Mouse (Mus musculus) macrophage (primary cell): ENCODE results near the gene Scamp2. TPM values are rescaled to one million over a fixed set of nuclear protein-coding genes. Genes with fewer than 3 reads are reported as not detected.

Experiments used
- H3K27ac ChIP-seq: fragments of 350-480 bp; formaldehyde crosslinking; 2 replicates; pipeline ENCODE4 v1.9.0; 2021
- H3K36me3 ChIP-seq: fragments of 350-480 bp; formaldehyde crosslinking; 2 replicates; pipeline ENCODE4 v1.9.0; 2021; ENCODE audit errors: inconsistent target
- H3K4me3 ChIP-seq: fragments of 350-480 bp; formaldehyde crosslinking; 2 replicates; pipeline ENCODE4 v1.9.0; 2021; ENCODE audit errors: inconsistent target
- H3K79me2 ChIP-seq: fragments of 350-480 bp; formaldehyde crosslinking; 2 replicates; pipeline ENCODE4 v1.9.0; 2021; ENCODE audit errors: inconsistent target
- WGBS: methylation state at CpG from one replicate; pipeline ENCODE4 v1.1.7; 2026; ENCODE audit warnings: inconsistent platforms; ENCODE audit not compliant: missing documents; 5-methylcytosine and 5-hydroxymethylcytosine counted together
- polyA plus RNA-seq: library from polyadenylated mRNA; stranded (reverse); fragments of 250-400 nt; gene quantifications from 3 replicates; pipeline ENCODE4 v1.2.4, GENCODE M21; 2018; ENCODE audit warnings: inconsistent platforms

The Scamp2 gene
- polyA plus RNA-seq, 1 experiment from 2014 or later, result 90.8 TPM

DNA sequence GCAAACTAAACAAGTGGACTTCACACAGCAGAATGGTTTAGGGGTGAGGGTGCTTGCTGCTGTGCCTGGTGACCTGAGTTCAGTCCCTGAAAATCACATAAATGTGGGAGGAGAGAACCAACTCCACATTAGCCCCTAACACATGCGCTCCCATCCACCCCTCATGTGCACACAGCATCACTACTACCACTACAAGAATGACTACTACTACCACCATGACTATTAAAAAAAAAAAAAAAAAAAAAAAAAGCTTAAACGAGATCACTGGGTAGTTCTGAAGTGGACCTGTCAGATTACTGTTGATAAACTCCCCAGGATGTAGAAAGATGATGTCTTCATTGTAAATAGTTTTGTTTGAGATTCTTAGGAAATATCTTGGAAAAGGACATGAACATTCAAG is 1.2 kb upstream of the Scamp2 start:
- WGBS, result 33% methylated on average over 1 of the region's 2 CpGs
- peak overlapping the region; percentile 77 for H3K27ac ChIP-seq

DNA sequence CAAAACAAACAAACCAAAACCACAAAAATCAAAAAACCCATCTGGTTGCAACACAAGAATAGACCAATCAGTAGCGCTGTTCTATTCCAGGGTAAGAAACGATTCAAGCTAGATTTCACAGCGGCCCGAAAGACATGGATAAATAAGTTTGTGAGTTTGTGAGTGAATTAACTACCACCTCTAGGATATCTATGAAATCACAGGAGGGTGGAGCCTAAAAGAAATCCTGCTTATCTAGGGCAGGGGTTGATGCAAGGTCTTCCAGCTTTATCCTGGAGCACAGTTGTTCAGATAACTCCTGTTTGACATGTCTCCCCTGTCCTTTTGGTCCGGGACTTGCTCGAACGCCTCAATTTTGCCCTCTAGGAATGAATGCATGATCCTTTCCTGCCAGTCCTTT is 480 bp upstream of the Scamp2 start:
- Histone ChIP-seq H3K4me3 (peak overlapping the region; percentile 67), H3K79me2 (peaks cover 35% of the 10 kb centered on the region), H3K27ac (peak overlapping the region; percentile 84), H3K36me3 (no peaks in the 10 kb centered on the region)
- WGBS, result 30% methylated on average over 7 of the region's 7 CpGs

More for the DNA sequence above, 1.2 kb upstream of the Scamp2 start:
- H3K4me3 ChIP-seq, result no peak overlapping the region
- H3K79me2 ChIP-seq, result peaks cover 28% of the 10 kb centered on the region
- no peaks in the 10 kb centered on the region for H3K36me3 ChIP-seq

DNA sequence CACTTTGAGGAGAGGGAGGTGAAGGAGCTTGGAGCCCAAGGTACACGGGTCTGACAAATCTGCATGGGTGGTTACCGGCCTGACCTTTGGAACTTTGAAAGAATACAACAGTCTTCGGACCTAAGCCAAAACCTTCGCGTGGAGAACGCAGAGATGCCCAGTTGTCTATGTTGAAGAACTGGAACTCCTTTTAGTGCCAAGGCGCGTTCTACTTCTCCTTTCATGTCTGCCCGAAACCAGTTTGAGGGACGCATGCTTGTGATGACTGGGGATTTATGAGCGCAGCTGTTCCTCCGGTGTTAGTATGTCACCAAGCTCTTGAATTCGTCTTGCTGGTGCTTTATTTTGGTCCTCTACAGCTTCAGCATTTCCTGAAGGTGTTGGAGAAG is 962 bp downstream of the Scamp2 start:
- H3K4me3 ChIP-seq, result peak overlapping the region; percentile 67
- peaks cover 2% of the 10 kb centered on the region; the same call in 1 of the 2 replicates for H3K36me3 ChIP-seq
- H3K27ac ChIP-seq, result peak overlapping the region; percentile 84
- WGBS, result 6% methylated on average over 13 of the region's 13 CpGs
- peaks cover 49% of the 10 kb centered on the region for H3K79me2 ChIP-seq

DNA sequence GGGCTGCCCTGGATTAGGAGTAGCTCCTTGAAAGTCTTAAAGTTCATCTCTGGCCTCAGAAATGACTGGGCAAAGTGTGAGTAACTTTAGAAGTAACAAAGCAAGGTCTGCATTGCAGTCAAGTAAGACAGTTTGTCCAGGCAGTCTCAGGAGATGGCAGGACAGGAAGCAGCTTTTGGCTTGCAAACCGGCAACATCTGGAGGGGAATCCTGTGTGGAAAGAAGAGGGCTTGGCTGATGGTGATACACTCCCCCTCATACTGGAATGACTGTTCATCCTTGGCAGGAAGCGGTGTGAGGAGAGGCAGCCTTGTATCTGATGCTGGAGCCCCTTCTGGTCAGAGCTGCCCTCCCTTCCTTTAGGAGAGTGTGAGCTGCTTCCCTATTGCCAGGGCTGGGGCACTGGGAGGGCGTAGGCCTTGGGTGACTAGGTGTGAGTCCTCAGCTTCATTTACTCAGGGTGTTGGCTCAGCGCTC is 2.2 kb downstream of the Scamp2 start:
- Histone ChIP-seq H3K36me3 (peaks cover 12% of the 10 kb centered on the region), H3K4me3 (peak overlapping the region; percentile 67; the same call in 1 of the 2 replicates), H3K79me2 (peaks cover 62% of the 10 kb centered on the region), H3K27ac (peak overlapping the region; percentile 84)
- WGBS, result 41% methylated on average over 4 of the region's 4 CpGs

GRCm38 (mm10) chr9:57564609-57565008 is 3.9 kb downstream of the Scamp2 start:
- no peak overlapping the region for H3K4me3 ChIP-seq
- WGBS, result 95% methylated on average over 6 of the region's 6 CpGs
- H3K27ac ChIP-seq, result no peak overlapping the region
- H3K36me3 ChIP-seq, result peaks cover 29% of the 10 kb centered on the region
- H3K79me2 ChIP-seq, result peaks cover 78% of the 10 kb centered on the region

GRCm38 (mm10) chr9:57565741-57566221 is 5.0 kb downstream of the Scamp2 start:
- peaks cover 41% of the 10 kb centered on the region for H3K36me3 ChIP-seq
- 25% methylated on average over 9 of the region's 10 CpGs for WGBS
- peaks cover 90% of the 10 kb centered on the region for H3K79me2 ChIP-seq
- H3K4me3 ChIP-seq, result no peak overlapping the region
- H3K27ac ChIP-seq, result peak overlapping the region; percentile 13; the same call in 1 of the 2 replicates

DNA sequence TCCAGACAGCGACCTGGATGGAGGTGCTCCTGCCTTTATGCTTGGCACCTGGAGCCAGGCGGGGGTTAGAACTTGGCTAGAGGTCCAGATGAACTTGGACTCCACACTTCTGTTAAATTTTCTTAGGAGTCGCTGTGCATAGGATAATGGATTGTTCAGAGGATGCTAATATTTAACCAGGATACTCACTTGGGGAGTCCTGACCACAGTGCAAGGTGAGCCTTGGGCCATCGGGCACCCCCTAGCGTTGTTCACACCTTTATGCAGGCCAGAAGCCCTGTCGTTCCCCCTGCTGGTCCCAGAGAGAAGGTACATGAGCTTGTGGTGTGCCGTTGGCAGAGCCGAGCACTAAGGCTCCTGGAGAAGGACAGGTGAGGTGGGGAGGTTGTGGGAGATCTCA is 6.1 kb downstream of the Scamp2 start:
- H3K79me2 ChIP-seq, result peaks cover 100% of the 10 kb centered on the region
- H3K36me3 ChIP-seq, result peaks cover 44% of the 10 kb centered on the region
- no peak overlapping the region for H3K4me3 ChIP-seq
- WGBS, result 83% methylated on average over 7 of the region's 8 CpGs
- H3K27ac ChIP-seq, result no peak overlapping the region

GRCm38 (mm10) chr9:57568500-57568899 is 7.8 kb downstream of the Scamp2 start:
- peaks cover 100% of the 10 kb centered on the region for H3K79me2 ChIP-seq
- 100% methylated on average over 5 of the region's 6 CpGs for whole genome bisulfite sequencing
- peaks cover 58% of the 10 kb centered on the region for H3K36me3 ChIP-seq
- H3K27ac ChIP-seq, result no peak overlapping the region
- no peak overlapping the region for H3K4me3 ChIP-seq

DNA sequence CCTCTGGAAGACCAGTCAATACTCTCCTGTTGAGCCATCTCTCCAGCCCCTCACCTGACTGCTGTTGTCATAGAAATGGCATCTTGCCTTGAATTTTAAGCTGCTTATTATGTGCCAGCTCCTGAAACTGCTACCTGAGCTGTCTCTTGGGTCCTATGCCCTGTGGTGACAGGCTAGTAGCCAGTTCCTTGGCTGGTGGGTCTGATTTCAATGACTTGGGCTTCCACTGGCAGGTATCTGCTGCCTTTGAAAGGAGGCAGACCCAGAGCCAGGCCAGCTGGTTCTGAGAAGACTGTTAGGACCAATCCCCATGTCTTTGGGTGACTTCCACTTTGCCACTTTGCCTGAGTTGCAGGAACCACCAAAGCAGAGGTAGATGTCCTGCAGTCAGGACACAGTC is 13.7 kb downstream of the Scamp2 start:
- Histone ChIP-seq H3K79me2 (peaks cover 77% of the 10 kb centered on the region), H3K36me3 (peaks cover 60% of the 10 kb centered on the region), H3K27ac (no peak overlapping the region), H3K4me3 (no peak overlapping the region)

DNA sequence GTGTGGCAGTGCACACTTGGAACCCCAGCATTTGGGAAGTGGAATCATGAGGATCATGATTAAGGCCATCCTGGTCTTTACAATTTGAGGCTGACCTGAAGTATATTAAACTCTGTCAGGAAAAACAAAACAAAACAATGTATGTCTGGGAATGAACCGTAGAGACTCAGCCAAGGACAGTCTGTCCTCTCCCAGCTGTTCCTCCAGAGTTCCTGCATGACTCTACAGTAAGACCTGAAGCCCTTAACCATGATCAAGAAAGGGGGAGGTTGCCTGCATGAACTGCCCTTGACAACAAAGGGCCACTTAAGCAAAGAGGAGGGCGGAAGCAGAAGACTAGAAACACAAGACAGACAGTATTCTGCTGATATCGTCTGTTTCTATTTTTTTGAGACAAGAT is 14.8 kb downstream of the Scamp2 start:
- no peak overlapping the region for H3K27ac ChIP-seq
- WGBS, result 97% methylated on average over 3 of the region's 3 CpGs
- H3K36me3 ChIP-seq, result peaks cover 60% of the 10 kb centered on the region
- H3K79me2 ChIP-seq, result peaks cover 65% of the 10 kb centered on the region
- H3K4me3 ChIP-seq, result no peak overlapping the region

DNA sequence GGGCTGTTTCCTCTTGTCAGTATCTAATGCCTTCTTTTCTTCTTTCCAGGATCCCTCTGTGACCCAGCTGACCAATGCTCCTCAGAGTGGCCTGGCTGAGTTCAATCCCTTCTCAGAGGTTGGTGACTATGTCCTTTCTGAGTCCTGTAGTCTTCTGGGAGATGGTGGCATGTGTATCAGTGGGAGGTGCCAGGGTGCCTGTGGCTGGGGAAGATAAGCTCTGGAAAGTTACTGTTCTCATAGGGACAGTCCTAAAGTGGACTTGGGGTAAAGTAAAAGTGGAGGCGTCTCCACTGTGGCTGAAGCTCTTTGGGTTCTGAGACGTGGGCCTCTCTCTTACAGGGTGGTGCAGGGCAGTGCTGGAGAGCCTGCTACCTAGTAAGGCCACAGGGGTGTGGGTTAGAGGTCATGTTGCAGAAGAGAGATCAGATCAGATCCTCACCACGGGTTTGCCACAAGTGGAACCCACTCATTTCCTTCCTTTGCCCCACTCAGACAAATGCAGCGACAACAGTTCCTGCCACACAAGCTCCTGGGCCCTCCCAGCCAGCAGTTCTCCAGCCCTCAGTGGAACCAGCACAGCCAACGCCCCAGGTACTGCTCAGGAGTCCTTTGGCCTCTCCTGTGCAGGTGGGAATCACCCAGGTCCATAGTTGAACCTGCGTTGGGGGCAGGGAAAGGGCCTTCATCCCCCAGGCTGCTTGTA is 16.6 kb downstream of the Scamp2 start:
- H3K4me3 ChIP-seq, result no peak overlapping the region
- peaks cover 66% of the 10 kb centered on the region for H3K36me3 ChIP-seq
- H3K79me2 ChIP-seq, result peaks cover 48% of the 10 kb centered on the region; the same call in 1 of the 2 replicates
- WGBS, result 31% methylated on average over 6 of the region's 6 CpGs
- H3K27ac ChIP-seq, result peak overlapping the region; percentile 21; the same call in 1 of the 2 replicates

DNA sequence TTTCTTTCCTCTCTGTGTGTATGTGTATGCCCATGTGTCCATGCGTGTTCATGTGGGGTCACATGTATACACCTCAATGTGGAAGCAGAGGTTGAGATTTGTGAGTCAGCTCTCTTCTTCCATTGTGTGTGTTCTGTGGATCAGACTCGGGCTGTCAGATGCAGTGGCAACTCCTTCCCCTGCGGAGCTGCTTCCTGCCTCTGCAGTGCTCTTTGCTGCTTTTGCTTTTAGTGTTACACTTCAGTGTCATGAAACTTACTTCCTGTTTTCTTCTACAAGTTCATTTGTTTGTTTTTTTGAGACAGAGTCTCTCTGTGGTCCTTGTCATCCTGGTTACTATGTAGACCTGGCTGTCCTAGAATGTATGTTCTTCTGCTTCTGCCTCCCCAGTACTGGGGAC is 24.2 kb downstream of the Scamp2 start:
- peaks cover 65% of the 10 kb centered on the region for H3K36me3 ChIP-seq

DNA sequence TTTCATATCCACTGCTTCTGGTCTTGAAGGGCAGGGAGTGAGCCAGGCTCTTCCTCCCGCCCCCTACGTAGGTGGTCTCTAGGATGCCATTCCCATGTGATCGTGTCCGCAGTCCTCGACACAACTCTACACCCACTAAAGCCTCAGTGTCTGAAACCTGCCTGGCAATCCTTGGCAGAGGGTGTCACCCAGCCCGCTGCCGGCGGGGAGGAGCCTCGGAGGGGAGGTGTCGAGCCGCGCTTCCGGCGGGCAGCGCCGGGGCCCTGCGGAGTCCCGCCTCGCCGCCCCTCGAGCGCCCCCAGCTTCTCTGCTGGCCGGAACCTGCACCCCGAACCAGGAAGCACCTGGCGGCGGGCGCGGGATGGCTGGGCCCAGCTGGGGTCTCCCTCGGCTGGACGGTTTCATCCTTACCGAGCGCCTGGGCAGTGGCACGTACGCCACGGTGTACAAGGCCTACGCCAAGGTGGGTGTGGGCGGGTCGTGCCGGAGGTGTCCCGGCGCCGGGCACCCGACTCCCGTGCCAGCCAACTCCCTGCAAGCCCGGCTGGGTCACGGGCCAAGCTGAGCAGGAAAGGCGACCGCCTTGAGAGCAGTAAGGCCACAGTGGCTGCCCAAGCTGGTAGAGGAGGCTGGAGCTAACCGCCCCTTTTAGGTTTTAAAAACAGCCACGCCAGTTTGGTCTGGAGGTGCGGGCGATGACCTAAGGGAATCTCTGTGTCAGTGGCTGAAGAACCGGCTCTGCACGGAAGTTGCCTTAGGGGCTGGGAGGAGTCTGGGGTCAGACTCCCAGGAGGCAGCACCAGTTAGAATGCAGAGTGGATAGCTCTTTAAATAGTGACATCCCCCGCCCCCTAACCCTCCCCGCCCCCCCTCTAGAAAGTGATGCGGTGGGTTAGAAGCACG is 28.7 kb downstream of the Scamp2 start, which contains the start of gene Ulk3:
Ulk3 (plus strand) TSS at position 229 of the 903 bp plus-strand sequence.
- whole genome bisulfite sequencing, result 1% methylated on average over 55 of the region's 58 CpGs
- H3K79me2 ChIP-seq, result no peaks in the 10 kb centered on the region

More for the DNA sequence above, 24.2 kb downstream of the Scamp2 start:
- 80% methylated on average over 3 of the region's 3 CpGs for WGBS
- H3K4me3 ChIP-seq, result no peak overlapping the region
- H3K79me2 ChIP-seq, result no peaks in the 10 kb centered on the region
- no peak overlapping the region for H3K27ac ChIP-seq

DNA sequence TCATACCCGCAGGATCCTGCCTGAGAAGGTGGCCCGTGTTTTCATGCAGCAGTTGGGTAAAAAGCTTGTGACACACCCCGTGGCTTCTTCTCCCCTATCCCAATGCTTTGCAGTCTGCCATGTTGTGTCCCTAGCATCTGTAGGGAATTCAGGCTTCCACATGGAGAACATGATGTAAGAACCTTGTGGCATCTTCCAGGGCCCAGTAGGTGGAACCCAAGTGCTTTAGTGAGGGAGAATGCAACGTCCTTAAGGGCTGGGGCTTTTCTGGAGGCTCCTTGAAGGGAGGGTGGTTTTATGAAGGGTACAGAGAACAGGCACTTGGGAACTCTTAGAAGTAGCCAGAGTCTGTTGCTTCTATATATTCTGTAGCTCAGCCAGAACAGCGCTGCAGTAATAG is 30.0 kb downstream of the Scamp2 start:
- no peaks in the 10 kb centered on the region for H3K79me2 ChIP-seq
- no peak overlapping the region for H3K4me3 ChIP-seq
- no peak overlapping the region for H3K27ac ChIP-seq
- peaks cover 61% of the 10 kb centered on the region for H3K36me3 ChIP-seq
- WGBS, result 88% methylated on average over 5 of the region's 5 CpGs

More for the DNA sequence above, 28.7 kb downstream of the Scamp2 start, which contains the start of gene Ulk3:
- Histone ChIP-seq H3K36me3 (peaks cover 51% of the 10 kb centered on the region), H3K27ac (no peak within 1 kb of the TSS), H3K4me3 (peak within 1 kb of the TSS; percentile 39)
